Mouse (Mus musculus) stomach, postnatal 0 days (tissue): ENCODE data around the gene Snd1.

Experiments used
- CTCF ChIP-seq: IDR thresholded peaks from 2 replicates; pipeline ENCODE4 v1.5.1; 2016; ENCODE audit warnings: antibody characterized with exemption, low read depth, mild to moderate bottlenecking, moderate library complexity
- EP300 ChIP-seq: optimal IDR thresholded peaks from 2 replicates; pipeline ENCODE3; 2016; ENCODE audit warnings: antibody characterized with exemption

DNA sequence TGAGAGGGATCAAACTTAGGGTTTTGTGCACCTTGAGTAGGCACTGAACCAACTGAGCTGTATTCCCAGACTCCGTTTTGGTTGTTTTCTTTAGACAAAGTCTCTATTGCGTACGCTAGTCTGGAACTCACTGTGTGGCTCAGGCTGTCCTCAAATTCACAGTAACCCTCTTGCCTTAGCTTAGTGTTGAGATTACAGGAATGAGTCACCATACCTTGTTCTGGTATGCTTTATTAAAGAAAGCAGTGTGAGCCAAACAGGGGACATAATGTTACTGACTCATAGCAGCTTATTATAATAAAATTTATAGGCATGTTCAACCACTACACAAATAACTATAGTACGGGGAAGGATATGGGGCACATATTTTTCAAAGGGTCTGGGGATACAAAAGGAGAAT lies 728 bp upstream of the Snd1 start:
- TF ChIP-seq CTCF = no peak
- no peak for TF ChIP-seq EP300
